Mouse (Mus musculus): Measurements from ENCODE around the gene Morn1. TPM values are rescaled to one million over a fixed set of nuclear protein-coding genes. Genes with fewer than 3 reads are reported as not detected.

Gene Morn1
- total RNA-seq, 2 experiments from 2014 or later: 9.3 to 11.3 TPM

GRCm38 (mm10) chr4:155138451-155138850, 52.1 kb downstream of the Morn1 start:
- DNase-seq (ENCODE audit: low spot score in 2 of 2): no peak

- no peak for DNase-seq (ENCODE audit: low spot score in 2 of 2)
These were observed 53.1 kb downstream of the Morn1 start for GRCm38 (mm10) chr4:155139281-155140045.

- DNase-seq (ENCODE audit: low spot score in 2 of 2): no peak
These were observed 53.8 kb downstream of the Morn1 start for GRCm38 (mm10) chr4:155140150-155140549.

- no peak for DNase-seq (ENCODE audit: low spot score in 2 of 2)
These were observed 54.5 kb downstream of the Morn1 start for GRCm38 (mm10) chr4:155140795-155141265.

- no peak for DNase-seq (ENCODE audit: low spot score in 2 of 2)
These were observed 56.5 kb downstream of the Morn1 start for GRCm38 (mm10) chr4:155142836-155143235.

- no peak for DNase-seq (ENCODE audit: low spot score in 2 of 2)
These were observed 57.0 kb downstream of the Morn1 start for GRCm38 (mm10) chr4:155143411-155143810.

GRCm38 (mm10) chr4:155143871-155144502, 57.6 kb downstream of the Morn1 start:
- peak; percentile 48 to 66 for DNase-seq (ENCODE audit: low spot score in 2 of 2)

GRCm38 (mm10) chr4:155144548-155145180, 58.3 kb downstream of the Morn1 start:
- no peak for DNase-seq (ENCODE audit: low spot score in 2 of 2)

GRCm38 (mm10) chr4:155146107-155146823, 59.9 kb downstream of the Morn1 start:
- DNase-seq (ENCODE audit: low spot score in 2 of 2): no peak

- no peak for DNase-seq (ENCODE audit: low spot score in 2 of 2)
These were observed 62.1 kb downstream of the Morn1 start for GRCm38 (mm10) chr4:155148453-155148852.

- DNase-seq (ENCODE audit: low spot score in 2 of 2): no peak
These were observed 62.7 kb downstream of the Morn1 start for GRCm38 (mm10) chr4:155148910-155149698.

- DNase-seq (ENCODE audit: low spot score in 2 of 2): no peak
These were observed 63.5 kb downstream of the Morn1 start for GRCm38 (mm10) chr4:155149941-155150275.

GRCm38 (mm10) chr4:155150276-155151113, 64.1 kb downstream of the Morn1 start:
- peak; percentile 50 to 67 for DNase-seq (ENCODE audit: low spot score in 2 of 2)

GRCm38 (mm10) chr4:155151221-155151788, 64.9 kb downstream of the Morn1 start:
- DNase-seq (ENCODE audit: low spot score in 2 of 2): no peak

- DNase-seq (ENCODE audit: low spot score in 2 of 2): no peak
These were observed 65.5 kb downstream of the Morn1 start for GRCm38 (mm10) chr4:155151845-155152244.

- no peak for DNase-seq (ENCODE audit: low spot score in 2 of 2)
These were observed 66.1 kb downstream of the Morn1 start for GRCm38 (mm10) chr4:155152476-155152875.

- DNase-seq (ENCODE audit: low spot score in 2 of 2): no peak
These were observed 67.2 kb downstream of the Morn1 start for GRCm38 (mm10) chr4:155153389-155154072.

GRCm38 (mm10) chr4:155154986-155155385, 68.6 kb downstream of the Morn1 start:
- no peak for DNase-seq (ENCODE audit: low spot score in 2 of 2)

- peak; percentile 44 to 55 for DNase-seq (ENCODE audit: low spot score in 2 of 2)
These were observed 70.4 kb downstream of the Morn1 start for GRCm38 (mm10) chr4:155156734-155157133.
